Mouse (Mus musculus): ENCODE measurements around the gene Zfp661.
A peak's percentile ranks its signal among the peaks of the same experiment; 100 is the strongest.
"Not testable (repeated sequence)": the region's sequence is repeated elsewhere in the genome, so short reads cannot be mapped to it uniquely, and the experiment has no call there.

Zfp661 gene

DNA sequence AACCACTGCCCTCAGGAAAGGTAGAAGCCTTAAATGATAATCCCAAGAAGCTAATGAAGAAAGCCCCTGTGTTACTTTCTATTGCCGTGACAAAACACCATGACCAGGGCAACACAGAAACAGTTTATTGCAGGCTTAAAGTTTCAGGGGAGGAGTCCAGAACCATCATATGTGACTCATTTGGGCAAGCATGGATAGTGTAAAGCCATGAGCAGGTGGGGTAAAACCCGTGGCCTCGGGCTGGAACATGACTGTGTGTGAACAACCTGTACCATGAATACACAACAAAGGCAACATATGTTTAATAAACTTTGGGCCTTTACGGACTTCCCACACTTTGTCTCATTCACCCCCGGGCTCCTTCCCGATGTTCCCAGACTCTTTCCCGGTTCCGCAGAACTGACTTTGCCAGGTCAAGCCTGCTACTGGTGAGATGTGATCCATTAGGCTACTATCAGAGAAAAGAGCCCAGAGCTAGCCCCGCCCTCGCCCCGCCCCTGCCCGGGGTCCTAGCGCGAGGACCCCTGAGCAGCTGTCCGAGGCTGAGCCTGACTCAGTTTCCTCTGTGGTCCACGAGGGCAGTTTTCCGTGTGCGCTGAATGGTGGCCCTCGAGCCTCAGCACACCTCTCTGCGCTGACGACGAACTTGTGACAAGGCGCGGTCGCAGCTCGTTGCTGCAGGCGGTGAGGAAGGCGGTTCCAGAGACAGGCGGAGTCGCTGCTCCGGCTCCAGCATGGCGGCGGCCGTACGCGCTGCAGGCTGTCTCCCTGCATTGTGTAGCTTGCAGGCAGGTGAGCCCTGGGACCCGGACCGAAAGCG is at the start of gene Zfp661, which contains the start of gene Mrps5:
TSS of gene Zfp661 (minus strand) at position 401 of the 820 bp plus-strand sequence.
TSS of gene Mrps5 (plus strand) at position 529 of the 820 bp plus-strand sequence.
- peak; percentile 76 for DNase-seq (ENCODE audit: low read depth, low spot score)

DNA sequence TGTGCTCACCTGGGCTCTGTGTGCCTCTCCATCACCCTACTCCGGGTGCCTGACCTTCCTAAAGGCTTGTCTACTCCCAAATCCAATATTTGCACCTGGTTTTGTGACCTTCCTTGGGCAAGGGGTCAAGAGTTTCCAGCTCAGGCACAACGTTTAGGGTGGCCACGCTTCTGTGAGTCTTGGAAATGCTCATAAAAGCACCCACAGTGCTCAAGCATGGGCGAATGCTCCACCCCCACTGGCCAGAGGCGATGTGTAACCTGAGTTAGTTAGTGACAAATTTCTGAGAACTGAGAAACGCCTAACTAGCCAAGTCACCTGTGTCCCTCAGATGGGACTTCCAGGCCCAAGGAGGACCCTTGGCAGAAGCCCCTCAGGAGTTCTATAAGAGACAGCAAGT is 48.7 kb upstream of the Zfp661 start:
- DNase-seq (ENCODE audit: low read depth, low spot score): no peak

DNA sequence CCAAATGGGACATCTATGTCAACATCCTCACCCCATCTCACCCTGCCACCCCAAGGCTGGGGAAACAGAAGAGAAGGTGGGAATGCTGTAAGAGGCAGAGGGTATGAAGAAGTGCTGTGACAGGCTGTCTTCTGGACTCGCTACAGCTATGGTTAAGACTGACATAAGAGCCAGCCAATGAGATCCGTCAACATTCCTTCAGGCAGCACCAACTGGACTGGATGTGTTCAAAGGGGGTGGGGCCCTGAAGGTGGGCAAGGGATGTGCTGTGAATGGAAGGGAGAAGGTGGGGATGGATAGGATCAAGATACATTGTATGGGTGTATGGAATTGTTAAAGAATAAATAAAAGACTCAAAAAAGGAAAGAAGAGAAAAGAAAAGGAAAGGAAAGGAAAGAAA is 45.7 kb upstream of the Zfp661 start:
- no peak for DNase-seq (ENCODE audit: low read depth, low spot score)

DNA sequence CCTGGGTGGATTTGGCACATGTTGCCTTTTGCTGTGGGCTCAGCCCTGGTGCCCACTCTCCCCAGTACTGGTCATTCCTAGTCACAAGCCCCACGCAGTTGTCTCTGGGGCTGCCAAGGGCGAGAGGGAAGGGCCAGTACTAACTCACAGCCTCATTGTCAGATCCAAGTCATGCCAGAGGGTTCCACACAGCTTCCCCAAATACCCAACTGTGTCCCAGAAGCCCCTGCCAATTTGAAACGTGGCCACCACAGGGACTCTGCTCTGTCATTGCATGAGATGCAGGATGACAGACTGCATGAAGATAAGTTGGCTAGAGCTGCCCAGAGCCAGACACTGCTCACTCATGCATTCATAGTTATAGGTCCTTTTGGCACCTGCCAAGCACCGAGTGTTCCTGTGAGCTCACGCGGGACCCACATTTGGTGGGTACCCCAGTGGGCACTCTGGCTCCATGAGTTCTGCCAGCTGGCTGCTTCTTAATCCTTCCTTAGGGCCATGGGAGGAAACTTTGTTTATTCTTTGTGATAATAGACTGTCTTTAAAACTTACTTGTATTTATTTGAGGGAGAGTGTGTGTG is 41.2 kb upstream of the Zfp661 start:
- no peak for DNase-seq (ENCODE audit: low read depth, low spot score)

DNA sequence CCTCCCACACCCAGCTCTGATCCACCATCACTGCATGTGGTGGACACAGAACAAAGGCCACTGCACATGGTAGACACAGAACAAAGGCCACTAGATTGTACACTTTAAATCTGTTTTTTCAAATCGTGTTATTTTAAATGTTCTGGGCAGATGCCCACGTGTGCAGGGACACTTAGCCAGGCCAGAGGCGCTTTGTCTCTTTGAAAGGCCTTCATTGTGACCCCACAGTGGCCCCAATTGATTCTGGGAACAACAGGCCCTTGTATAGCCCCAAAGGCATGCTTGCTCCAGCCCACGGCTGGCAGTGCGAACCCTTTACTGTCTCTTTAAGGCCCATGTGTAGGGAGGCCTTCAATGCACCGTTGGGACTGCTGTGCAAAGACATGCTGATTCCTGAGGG is 40.5 kb upstream of the Zfp661 start:
- no peak for DNase-seq (ENCODE audit: low read depth, low spot score)

DNA sequence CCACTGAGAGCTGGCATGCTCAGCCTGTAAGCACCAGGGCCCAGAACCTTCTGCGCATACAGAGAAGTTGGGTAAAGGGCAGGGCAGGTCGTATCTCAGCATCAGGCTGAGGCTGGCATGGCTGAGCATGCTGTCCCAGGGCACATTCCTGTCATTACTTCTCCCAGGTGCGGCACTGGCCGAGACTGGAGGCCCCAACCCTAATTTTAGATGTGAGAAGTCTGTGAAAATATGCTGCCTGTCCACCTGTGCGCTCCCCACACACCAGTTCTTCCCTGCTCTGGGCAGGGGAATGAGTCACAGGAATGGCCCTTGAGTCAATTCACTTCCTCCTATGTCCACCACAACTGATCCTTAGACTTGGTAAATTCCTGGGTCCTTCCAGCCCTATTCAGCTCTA is 38.8 kb upstream of the Zfp661 start:
- no peak for DNase-seq (ENCODE audit: low read depth, low spot score)

DNA sequence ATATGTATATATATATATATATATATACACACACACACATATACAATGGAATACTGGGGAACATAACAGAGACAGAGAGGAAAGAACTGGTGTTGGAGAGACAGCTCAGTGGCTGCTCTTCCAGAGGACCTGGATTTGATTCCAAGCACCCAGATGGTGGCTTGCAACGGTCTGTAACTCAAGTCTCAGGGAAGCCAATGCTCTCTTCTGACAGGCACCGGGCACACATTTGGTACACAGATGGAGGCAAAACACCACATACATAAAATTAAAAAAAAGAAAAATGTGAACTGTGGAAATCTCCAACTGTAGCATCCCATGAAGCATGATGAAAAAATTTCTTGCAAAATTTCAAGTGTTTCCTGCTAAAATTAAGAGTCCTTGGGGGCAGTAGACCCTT is 37.9 kb upstream of the Zfp661 start:
- DNase-seq (ENCODE audit: low read depth, low spot score): no peak

DNA sequence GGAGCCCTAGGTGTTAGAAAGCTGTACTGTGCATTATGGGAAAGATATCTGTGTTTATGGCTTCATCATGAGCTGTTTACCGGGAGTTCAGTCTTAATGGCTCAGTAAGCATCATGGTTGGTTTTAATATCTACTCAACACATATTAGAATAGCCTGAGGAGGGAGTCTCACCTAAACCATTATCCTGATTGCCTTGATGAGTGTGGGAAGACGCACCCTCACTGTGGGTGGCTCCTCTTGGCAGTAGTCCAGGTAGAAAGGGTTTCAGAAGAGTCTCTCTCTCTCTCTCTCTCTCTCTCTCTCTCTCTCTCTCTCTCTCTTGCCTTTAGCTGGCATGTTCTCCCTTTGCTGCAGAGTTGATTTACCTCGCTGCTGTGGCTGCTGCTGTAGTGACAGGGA is 35.2 kb upstream of the Zfp661 start:
- no peak for DNase-seq (ENCODE audit: low read depth, low spot score)

DNA sequence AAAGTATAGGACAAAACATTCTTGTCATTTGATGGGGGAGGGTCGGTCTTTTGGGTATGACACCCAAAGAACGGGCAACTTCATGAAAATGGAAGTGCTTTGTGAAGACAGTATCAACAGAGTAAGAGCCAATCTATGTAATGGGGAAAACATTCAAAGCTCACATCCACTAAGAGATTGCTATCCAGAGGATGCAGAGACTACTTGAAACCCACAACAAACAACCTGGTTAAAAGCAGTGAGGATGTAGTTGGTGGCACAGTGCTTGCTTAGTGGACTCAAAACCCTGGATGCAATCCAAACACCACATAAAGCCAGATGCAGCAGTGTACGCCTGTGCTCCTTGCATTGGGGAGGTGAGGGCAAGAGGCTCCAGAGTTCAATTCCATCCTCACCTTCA is 32.4 kb upstream of the Zfp661 start:
- no peak for DNase-seq (ENCODE audit: low read depth, low spot score)

DNA sequence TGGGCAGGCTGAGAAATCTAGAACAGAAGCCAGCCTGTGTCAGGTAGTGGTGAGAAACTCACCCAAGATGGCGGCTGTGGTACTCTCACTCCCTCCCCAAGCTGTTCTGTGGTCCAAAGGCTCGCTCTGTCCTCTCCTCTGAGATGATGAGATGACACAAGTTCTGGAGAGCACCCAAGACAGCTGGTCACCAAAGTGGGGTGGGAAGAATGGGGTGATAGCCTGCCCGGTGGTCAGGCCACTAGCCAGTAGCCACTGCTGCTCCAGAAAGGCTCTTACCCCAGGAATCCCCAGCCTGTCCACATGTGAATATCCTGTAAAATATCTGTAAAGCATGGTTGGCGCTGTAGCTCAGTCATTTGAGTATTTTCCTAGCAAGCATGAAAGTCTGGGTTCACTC is 25.4 kb upstream of the Zfp661 start:
- DNase-seq (ENCODE audit: low read depth, low spot score): no peak

DNA sequence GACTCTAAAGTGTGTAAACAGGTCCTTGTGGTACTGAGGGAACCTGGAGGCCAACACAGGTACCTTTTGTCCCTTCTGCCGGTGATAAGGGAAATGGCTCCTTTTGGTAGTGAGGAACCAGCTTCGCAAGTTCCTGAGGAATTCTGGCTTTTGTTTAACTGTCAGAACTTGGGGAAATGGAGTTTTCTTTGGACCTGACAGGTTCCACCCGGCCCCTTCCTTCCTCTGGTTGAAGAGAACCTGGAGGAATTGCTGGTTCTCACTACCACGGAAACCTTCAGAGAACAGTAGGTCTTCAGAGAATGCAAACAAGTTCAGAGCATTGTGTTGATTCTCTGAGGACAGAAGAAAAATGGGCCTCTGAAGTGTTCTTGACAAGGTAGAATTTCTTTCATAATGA is 24.5 kb upstream of the Zfp661 start:
- DNase-seq (ENCODE audit: low read depth, low spot score): no peak

DNA sequence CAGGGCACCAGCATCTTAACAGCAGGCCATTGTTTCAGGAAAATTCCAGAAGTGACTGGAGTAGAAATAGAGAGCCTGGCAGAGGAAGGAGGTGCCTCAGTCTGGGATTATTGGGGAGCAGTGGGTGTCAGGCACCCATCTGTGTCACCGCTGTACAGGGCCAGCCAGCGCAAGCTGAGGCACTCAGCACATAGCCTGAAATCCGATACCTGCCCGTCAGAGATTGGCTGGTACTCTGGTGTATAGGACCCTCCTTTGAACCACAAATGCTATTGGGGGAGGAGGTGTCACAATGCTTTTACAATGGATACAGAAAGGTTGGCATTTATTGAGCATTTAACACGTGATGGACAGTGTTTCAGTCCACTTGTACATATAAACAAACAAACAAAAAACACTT is 22.1 kb upstream of the Zfp661 start:
- no peak for DNase-seq (ENCODE audit: low read depth, low spot score)

DNA sequence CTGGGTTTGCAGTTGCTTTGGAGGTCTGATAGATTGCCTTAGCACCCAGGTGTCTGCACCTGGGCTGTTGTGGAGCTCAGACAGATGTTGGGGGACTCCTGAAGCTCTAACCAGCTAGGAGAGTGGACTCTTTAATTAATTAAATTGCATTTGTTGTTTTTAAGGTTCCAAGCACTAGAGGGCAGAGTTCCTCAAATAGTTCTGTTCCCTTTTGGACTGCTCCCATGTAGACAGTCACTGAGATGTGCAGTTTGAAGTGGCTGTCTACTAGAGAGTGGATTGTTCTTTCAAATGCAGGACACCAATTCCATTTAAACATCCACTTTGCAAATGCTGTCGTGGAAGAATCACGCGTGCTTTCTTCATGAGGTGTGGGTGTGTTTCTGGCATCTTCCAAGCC is 21.3 kb upstream of the Zfp661 start:
- DNase-seq (ENCODE audit: low read depth, low spot score): peak; percentile 36

DNA sequence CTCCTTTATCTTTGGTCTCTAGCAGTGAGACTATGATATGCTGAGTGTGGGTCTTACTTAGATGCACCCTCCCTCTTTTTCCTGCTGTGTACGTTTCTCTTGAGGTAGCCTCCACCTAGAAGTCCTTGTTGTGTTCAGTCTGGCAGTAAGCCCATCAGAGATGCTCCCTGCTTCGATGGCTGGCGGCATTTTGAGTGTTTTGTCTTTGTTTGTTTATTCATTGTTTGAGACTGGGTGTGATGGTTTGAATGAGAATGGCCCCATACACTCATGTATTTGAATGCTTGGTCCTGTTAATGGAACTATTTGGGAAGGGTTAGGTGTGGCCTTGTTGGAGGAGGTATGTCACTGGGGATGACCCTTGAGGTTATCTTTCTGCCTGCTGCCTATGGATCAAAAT is 18.3 kb upstream of the Zfp661 start:
- no peak for DNase-seq (ENCODE audit: low read depth, low spot score)

DNA sequence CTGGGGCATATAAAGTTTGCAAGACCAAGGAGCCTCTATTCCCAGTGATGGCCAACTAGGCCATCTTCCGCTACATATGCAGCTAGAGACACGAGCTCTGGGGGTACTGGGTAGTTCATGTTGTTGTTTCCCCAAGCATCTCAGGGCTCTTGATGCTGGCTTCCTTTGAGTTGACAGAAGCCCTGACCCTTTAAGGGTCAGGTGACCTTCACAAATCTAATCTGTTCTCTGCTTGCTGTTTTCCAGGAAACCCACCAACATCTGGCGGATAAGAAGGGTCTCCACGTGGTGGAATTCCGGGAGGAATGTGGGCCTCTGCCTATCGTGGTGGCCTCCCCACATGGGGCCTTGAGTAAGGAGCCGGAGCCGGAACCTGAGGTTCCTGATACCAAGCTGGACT is 16.5 kb upstream of the Zfp661 start:
- DNase-seq (ENCODE audit: low read depth, low spot score): not testable (repeated sequence)

DNA sequence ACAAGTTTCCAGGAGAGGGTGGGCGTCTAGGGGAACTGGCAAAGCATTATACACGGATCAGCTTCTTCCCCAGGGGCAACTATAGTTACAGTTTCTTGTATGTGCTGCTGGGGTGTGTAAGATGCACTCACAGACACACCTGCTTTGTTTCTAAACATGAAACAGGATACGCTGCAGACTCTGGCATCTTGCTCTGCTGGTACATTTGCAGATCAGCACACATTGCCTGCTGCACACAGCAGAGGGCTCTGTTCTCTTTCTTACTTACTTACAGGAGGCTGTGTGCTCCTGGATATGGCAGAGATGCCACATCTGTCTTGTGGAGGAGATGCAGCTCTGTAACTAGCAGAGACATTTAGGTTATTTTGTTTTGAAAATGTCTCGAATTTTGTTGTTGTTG is 3.9 kb upstream of the Zfp661 start:
- DNase-seq (ENCODE audit: low read depth, low spot score): no peak

DNA sequence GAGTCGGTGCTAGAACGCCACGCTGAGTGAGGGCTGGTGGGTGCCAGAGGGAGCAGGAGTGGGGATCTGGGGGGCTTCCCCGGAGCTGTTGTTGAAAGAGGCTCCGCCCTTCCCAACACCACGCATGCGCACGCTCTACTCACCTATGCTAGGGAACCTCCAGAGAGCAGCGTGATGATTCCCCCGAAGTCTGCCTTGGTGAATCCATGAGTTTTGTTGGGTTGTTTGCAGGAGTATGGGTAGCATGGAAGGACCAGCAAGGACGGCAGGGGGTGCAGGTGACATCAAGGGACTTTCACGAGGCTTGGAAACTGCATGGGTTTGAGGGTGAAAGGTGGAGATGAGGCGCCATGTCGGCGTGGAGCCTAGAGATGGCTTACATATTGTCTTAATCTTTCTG is 3.3 kb upstream of the Zfp661 start:
- DNase-seq (ENCODE audit: low read depth, low spot score): no peak

DNA sequence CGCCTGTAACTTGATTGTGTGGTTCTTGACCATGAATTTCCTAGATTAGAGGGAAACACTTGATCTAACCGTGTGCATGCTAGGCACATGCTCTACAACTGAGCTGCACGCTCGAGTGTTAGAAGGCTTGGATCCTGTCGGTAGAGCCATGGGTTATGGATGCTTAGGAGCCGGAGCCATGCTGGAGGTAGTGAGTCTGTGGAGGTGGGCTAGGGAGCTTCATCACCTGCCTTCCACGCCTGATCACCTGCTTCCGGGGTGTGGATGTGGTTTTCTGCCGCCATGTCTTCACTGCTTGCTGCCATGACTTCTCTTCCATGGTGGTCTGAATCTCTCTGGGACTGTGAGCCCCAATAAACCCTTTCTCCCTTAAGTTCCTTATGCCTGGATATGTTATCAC is 2.0 kb upstream of the Zfp661 start:
- no peak for DNase-seq (ENCODE audit: low read depth, low spot score)

DNA sequence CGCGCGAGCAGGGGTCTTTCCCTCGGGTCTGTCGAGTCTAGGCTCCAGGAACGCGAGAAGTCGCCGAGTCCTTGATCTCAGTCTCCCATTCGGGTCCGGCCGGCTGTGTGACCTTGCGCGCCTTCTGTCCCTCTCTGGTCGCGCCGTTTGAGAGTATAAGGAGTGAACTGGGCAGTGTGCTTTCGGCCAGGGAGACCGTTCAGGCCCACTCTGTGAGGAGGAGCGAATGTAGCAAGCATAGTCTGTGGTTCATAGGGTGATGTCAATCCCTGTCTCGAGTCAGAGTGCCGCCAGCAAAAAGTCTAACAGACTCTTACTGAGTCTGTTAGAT is 585 bp upstream of the Zfp661 start:
- no peak for DNase-seq (ENCODE audit: low read depth, low spot score)

DNA sequence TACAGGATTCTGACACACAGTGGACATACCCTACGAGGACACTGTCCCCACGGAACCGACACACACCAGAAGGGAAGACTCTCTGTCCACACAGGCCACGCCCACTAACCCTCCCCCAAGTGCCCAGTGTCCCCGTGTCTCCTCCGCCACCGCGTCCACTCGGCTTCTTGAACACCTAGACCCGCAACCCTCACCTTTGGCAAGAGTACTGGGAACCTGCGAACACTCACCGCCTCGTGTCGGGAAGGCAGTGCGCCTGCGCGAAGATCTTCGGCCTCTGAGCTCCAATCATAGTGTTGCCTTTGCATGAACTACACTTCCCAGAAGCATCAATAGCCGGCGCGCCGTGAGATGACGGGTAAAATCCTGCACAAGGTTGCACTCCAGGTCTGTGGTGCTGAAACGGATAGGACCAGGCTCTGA is 2.4 kb downstream of the Zfp661 start:
- DNase-seq (ENCODE audit: low read depth, low spot score): peak; percentile 90

DNA sequence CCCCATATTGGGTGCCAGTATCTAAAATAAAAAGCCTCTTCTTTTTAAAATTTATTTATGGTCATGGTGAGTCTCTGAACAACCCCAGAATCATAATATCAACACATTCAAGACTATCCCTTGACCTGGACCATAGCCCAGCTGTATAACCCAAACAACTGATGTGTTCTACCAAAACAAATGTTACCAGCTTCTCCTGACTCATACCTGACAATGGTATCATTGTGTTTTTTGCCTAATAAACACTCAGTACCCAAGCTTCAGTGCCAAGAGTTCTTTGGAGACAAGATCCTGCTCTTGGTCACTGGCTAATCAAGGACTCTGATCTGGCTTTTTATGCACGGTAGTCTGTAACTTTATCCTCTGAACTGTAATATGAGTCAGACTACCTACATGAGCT is 13.6 kb downstream of the Zfp661 start:
- DNase-seq (ENCODE audit: low read depth, low spot score): no peak

DNA sequence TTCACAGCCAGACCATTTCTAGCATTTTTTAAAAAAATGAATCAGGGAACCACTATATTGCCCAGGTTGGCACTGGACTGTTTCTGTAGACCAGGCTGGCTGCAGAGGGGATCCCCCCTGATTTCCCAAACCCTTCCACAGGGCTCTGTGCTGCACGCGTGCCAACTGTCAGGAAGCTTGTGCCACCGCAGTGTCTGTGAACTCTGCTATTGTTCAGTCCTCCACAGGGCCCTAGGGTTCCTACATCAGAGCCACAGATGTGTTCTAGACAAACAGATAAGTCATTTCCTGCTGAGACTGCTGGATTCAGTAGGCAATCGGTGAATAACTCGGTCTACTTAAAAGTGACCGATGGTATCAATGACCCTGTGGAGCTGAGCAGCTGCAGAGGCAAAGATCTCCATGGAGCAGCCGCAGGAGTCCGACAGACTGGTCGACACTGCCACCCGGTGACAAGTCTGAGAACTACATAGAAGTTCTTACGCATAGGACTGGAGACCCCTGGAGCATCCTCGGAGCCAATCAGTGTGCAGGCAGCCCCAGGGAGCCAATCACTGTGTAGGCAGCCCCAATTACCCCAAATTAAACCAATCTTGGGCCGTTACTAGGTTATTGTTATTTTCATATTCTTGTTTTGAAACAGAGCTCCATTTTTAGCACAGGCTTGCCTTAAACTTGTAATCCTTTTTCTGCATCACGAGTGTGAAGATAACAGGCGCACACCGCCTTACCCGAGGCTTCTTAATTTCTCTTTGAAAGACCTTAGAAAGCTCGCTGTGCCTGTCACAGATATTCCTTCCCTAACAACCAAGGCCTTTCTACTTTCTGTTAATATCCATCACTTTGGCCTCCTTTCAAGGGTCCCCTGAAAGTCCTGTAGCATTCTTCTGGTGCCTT is 27.6 kb downstream of the Zfp661 start:
- peak; percentile 79 for DNase-seq (ENCODE audit: low read depth, low spot score)

DNA sequence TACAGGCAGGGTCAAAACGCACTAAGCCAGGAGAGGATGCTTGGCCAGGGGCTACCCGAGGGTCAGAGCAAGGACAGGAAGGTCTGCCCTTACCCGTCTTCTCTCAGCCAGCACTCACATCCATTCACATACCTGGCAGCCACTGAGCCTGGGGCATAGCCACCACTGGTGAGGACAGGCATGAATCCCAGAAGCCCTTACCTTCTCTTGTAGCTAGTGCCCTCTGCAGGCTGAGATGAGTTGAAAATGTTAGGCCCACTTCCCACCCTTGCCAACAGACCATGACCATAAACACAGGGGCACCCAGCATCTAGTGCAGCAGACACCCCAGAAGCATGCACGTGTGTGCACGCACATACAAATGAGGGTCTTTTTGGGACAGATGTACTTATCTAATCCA is 35.8 kb downstream of the Zfp661 start:
- DNase-seq (ENCODE audit: low read depth, low spot score): no peak

Measured in retina, postnatal 7 days (tissue).